Mouse (Mus musculus) CH12F3 (cell line): ENCODE data around the gene Cers2.

Experiments
- in situ Hi-C: fragments of 300-500 bp; cut with MboI; formaldehyde crosslinking; loops from 2 replicates; pipeline ENCODE4 v1.14.3; 2020; ENCODE audit warnings: low sequenced_read_pairs

Gene Cers2

GRCm38 (mm10) chr3:95287541-95287940, 27.1 kb upstream of the Cers2 start:
- in situ Hi-C loops = no loop called here

GRCm38 (mm10) chr3:95289419-95289818, 25.2 kb upstream of the Cers2 start:
- in situ Hi-C loops = no loop called here

- in situ Hi-C loops = no loop called here
Measured at GRCm38 (mm10) chr3:95290156-95290555, 24.4 kb upstream of the Cers2 start.

GRCm38 (mm10) chr3:95291041-95291440, 23.6 kb upstream of the Cers2 start:
- in situ Hi-C loops = no loop called here

GRCm38 (mm10) chr3:95292899-95293298, 21.7 kb upstream of the Cers2 start:
- in situ Hi-C loops = no loop called here

- in situ Hi-C loops = no loop called here
Measured at GRCm38 (mm10) chr3:95293537-95293936, 21.1 kb upstream of the Cers2 start.

- in situ Hi-C loops = no loop called here
Measured at GRCm38 (mm10) chr3:95294316-95294715, 20.3 kb upstream of the Cers2 start.

GRCm38 (mm10) chr3:95294718-95295117, 19.9 kb upstream of the Cers2 start:
- in situ Hi-C loops = no loop called here

GRCm38 (mm10) chr3:95295321-95296102, 19.1 kb upstream of the Cers2 start:
- in situ Hi-C loops = no loop called here

GRCm38 (mm10) chr3:95296103-95296469, 18.5 kb upstream of the Cers2 start:
- in situ Hi-C loops = no loop called here

- in situ Hi-C loops = no loop called here
Measured at GRCm38 (mm10) chr3:95298018-95298417, 16.6 kb upstream of the Cers2 start.

GRCm38 (mm10) chr3:95301204-95301796, 13.3 kb upstream of the Cers2 start:
- in situ Hi-C loops = no loop called here

GRCm38 (mm10) chr3:95306244-95306643, 8.3 kb upstream of the Cers2 start:
- in situ Hi-C loops = no loop called here

GRCm38 (mm10) chr3:95307100-95307499, 7.5 kb upstream of the Cers2 start, which contains the start of gene Anxa9:
Gene Anxa9 (minus strand): TSS chr3:95307176.
- in situ Hi-C loops = no loop called here

- in situ Hi-C loops = no loop called here
Measured at GRCm38 (mm10) chr3:95310496-95310895, 4.1 kb upstream of the Cers2 start.

- in situ Hi-C loops = no loop called here
Measured at GRCm38 (mm10) chr3:95310968-95311882, 3.4 kb upstream of the Cers2 start.

GRCm38 (mm10) chr3:95312623-95313022, 2.0 kb upstream of the Cers2 start:
- in situ Hi-C loops = no loop called here

- in situ Hi-C loops = no loop called here
Measured at GRCm38 (mm10) chr3:95313476-95313875, 1.1 kb upstream of the Cers2 start.

GRCm38 (mm10) chr3:95314075-95314474, 516 bp upstream of the Cers2 start:
- in situ Hi-C loops = no loop called here

- in situ Hi-C loops = no loop called here
Measured at GRCm38 (mm10) chr3:95315094-95315843, 678 bp downstream of the Cers2 start.
